Mouse (Mus musculus): ENCODE results near the gene Lmna.

Lmna gene

GRCm38 (mm10) chr3:88539397-88539796 lies 29.6 kb upstream of the Lmna start:
- no peak for DNase-seq (ENCODE audit: extremely low read depth, low read depth, low spot score)

- DNase-seq (ENCODE audit: extremely low read depth, low read depth, low spot score): no peak
Measured at GRCm38 (mm10) chr3:88538271-88539145, 28.8 kb upstream of the Lmna start.

DNA sequence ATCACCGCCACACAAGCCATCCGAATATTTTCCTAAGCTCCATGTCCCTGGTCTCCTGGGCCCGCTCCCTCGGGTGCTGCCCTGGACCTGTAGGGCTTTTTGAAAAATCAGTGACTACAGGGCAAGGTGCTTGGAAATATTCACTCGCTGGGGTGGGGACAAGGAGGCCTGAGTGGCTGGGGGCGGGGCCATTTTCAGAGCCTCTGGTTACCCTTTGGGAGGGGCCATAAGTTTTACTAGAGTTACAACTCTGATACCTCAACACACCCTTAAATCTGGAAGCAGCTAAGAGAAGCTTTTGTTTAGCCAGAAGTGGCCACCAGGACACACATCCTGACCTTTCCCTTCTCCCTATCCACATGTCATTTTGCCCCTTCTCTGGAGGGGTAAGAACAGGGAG lies 27.4 kb upstream of the Lmna start:
- no peak for DNase-seq (ENCODE audit: extremely low read depth, low read depth, low spot score)

GRCm38 (mm10) chr3:88536103-88536930 lies 26.6 kb upstream of the Lmna start:
- no peak for DNase-seq (ENCODE audit: extremely low read depth, low read depth, low spot score)

- no peak for DNase-seq (ENCODE audit: extremely low read depth, low read depth, low spot score)
Measured at GRCm38 (mm10) chr3:88535527-88535926, 25.8 kb upstream of the Lmna start.

- DNase-seq (ENCODE audit: extremely low read depth, low read depth, low spot score): no peak
Measured at GRCm38 (mm10) chr3:88535005-88535404, 25.2 kb upstream of the Lmna start.

- no peak for DNase-seq (ENCODE audit: extremely low read depth, low read depth, low spot score)
Measured at GRCm38 (mm10) chr3:88533706-88534105, 23.9 kb upstream of the Lmna start.

GRCm38 (mm10) chr3:88532689-88533511 lies 23.1 kb upstream of the Lmna start:
- DNase-seq (ENCODE audit: extremely low read depth, low read depth, low spot score): no peak

- DNase-seq (ENCODE audit: extremely low read depth, low read depth, low spot score): no peak
Measured at GRCm38 (mm10) chr3:88532299-88532674, 22.5 kb upstream of the Lmna start, which contains the start of gene Mex3a. Gene Mex3a, plus strand, starts transcription at chr3:88532395.

GRCm38 (mm10) chr3:88531348-88532298 lies 21.9 kb upstream of the Lmna start:
- no peak for DNase-seq (ENCODE audit: extremely low read depth, low read depth, low spot score)

GRCm38 (mm10) chr3:88530082-88530864 lies 20.5 kb upstream of the Lmna start:
- no peak for DNase-seq (ENCODE audit: extremely low read depth, low read depth, low spot score)

GRCm38 (mm10) chr3:88529204-88530000 lies 19.6 kb upstream of the Lmna start:
- DNase-seq (ENCODE audit: extremely low read depth, low read depth, low spot score): no peak

DNA sequence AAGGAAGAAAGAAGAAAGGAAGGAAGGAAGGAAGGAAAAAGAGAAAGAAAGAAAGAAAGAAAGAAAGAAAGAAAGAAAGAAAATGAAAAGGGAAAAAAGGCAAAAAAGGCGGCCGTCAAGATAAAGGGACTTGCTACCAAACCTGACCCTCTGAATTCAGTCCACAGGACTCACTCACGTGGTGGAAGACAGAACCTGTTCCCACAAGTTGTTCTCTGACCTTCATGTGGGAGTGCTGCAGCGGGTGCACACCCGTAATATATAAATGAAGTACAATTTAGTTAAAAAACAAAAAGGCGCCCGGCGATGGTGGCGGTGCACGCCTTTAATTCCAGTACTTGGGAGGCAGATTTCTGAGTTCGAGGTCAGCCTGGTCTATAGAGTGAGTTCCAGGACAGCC lies 18.9 kb upstream of the Lmna start:
- no peak for DNase-seq (ENCODE audit: extremely low read depth, low read depth, low spot score)

GRCm38 (mm10) chr3:88527565-88527964 lies 17.8 kb upstream of the Lmna start:
- DNase-seq (ENCODE audit: extremely low read depth, low read depth, low spot score): no peak

GRCm38 (mm10) chr3:88526157-88527131 lies 16.7 kb upstream of the Lmna start:
- DNase-seq (ENCODE audit: extremely low read depth, low read depth, low spot score): no peak

DNA sequence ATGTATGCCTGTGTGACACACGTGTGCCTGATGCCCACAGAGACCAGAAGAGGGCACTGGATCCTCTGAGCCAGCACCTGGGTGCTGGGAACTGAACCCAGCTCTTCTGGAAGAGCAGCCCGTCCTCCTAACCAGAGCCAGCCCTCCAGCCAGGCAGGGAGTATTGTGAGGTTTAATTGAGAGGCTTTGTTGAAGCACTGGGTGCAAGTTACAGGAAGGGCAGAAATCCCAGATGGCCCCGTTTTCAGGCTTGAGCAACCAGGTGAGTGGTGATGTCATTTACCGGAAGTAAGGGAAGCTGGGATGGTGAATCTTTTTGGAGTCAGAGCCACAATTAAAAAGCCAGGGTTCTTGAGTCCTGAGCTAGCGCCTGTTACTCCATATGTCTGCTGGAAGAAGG lies 15.3 kb upstream of the Lmna start:
- DNase-seq (ENCODE audit: extremely low read depth, low read depth, low spot score): no peak

DNA sequence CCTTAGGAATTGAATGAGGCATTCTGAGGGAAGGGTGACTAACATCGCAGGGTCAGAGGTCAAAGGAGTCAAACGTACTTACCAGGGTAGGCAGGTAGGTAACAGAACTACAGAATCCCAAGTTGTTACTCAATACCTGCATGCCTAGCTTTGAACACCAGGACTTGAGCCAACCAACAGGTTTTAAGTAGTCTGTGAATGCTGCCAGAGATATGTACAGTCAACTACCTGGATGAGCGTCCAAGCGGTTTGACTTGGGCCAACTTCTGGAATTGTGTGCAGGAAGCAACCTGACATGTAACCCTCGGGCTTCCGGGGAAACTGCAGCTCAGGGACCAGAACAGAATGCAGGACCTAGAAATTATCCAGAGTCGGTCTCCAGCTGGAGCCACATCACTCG lies 13.3 kb upstream of the Lmna start:
- peak; percentile 91 for DNase-seq (ENCODE audit: extremely low read depth, low read depth, low spot score)

Data from fat pad, adult 2 months (tissue).